Mouse (Mus musculus): ENCODE data around the gene Spata20. TPM values are rescaled to one million over a fixed set of nuclear protein-coding genes. Genes with fewer than 3 reads are reported as not detected.

Gene Spata20
- polyA plus RNA-seq (2015; fragmentation: Nextera tagmentation; extraction: Ambion mirVana) = 0.13 and 0.28 TPM in 2 replicates

DNA sequence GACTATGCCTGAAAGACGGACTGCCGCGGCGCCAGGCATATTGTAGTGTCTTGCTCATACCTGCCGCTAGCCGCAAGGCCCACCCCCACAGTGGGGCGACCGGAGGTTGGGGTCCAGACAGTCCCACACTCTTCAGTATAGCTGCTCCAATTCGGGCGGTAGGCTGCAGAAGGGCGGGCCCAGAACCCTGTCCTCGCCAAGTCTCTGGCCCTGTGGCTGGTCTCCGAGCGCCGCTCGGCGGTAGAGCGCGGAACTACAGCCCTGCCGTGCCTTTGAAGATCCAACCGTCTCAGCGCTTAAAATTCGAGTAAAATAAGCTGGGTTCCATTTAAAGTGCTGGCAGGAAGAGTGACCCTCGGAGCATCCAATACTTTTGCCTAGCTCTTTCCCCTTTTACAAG, at the start of gene Spata20:
Gene Spata20 (minus strand): TSS at position 179 of the 400 bp plus-strand sequence.
- peak within 1 kb of the TSS; percentile 56 for H3K4me2 ChIP-seq
- H3K4me3 ChIP-seq = peak within 1 kb of the TSS; percentile 27
- H3K27ac ChIP-seq = no peak within 1 kb of the TSS
- WGBS = 3% methylated on average over 24 of the region's 24 CpGs
- peaks cover 9% of the 10 kb centered on the region for H3K4me1 ChIP-seq (replicated peaks)
- H3K9me3 ChIP-seq (replicated peaks) = no peaks in the 10 kb centered on the region
- 0 out of 2 replicates have a peak, but pooled peaks cover 5% of the 10 kb centered on the region for H3K36me3 ChIP-seq
- H3K27me3 ChIP-seq = peaks cover 46% of the 10 kb centered on the region
- 0 out of 2 replicates have a peak within 1 kb of the TSS, but pooled peaks have one; percentile 16 for H3K9ac ChIP-seq
- peak; percentile 48; the same call in 1 of the 2 replicates for ATAC-seq (replicated peaks; ENCODE audit: insufficient number of reproducible peaks, insufficient read depth, low FRiP score, low read depth)

DNA sequence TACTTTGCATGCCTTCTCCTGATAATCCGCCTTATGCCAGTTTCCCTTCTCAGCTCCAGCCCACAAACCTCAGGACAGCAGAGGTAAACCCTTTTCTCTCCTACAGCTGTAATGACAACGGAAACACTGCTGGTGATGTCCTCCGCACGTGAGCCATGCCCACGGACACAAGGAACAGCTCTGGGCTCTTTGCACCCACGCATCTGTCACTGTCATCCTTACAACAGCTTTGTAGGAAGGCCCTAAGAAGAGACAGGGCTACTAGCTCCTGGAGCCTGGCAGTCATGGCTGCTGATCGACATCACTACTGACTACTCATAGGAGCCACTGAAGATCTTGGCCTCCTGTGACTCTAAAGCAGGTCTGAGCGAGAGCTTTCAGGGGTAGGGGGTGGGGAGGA, 47.2 kb upstream of the Spata20 start:
- no peaks in the 10 kb centered on the region for H3K4me1 ChIP-seq (replicated peaks)
- no peak overlapping the region for H3K27ac ChIP-seq
- H3K9me3 ChIP-seq (replicated peaks) = no peaks in the 10 kb centered on the region
- no peak overlapping the region for H3K9ac ChIP-seq
- H3K27me3 ChIP-seq = no peaks in the 10 kb centered on the region
- H3K4me2 ChIP-seq = no peak overlapping the region
- no peak for ATAC-seq (replicated peaks; ENCODE audit: insufficient number of reproducible peaks, insufficient read depth, low FRiP score, low read depth)
- 72% methylated on average over 8 of the region's 8 CpGs for WGBS
- H3K4me3 ChIP-seq = no peak overlapping the region
- no peaks in the 10 kb centered on the region for H3K36me3 ChIP-seq

DNA sequence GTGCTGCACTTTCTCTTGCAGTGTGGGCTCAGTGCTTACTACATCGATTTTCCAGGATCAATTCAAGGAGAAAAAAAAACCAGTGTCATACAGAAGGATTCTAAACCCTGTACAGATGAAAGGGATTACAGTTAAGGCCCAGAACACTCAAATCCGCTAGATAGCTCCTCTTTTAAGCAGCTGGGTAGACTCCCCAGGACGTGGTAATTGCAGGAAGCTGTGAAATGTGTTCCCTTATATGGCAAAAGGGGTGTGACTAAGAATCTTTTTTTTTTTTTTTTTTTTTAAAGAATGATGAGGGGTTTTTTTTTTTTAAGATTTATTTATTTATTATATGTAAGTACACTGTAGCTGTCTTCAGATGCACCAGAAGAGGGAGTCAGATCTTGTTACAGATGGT, 42.9 kb upstream of the Spata20 start:
- H3K4me1 ChIP-seq (replicated peaks) = no peaks in the 10 kb centered on the region; the same call in 1 of the 2 replicates
- H3K9me3 ChIP-seq (replicated peaks) = no peaks in the 10 kb centered on the region
- H3K27me3 ChIP-seq = no peaks in the 10 kb centered on the region
- no peak overlapping the region for H3K4me3 ChIP-seq
- WGBS = 58% methylated on average over 3 of the region's 3 CpGs
- no peak overlapping the region for H3K9ac ChIP-seq
- no peak for ATAC-seq (replicated peaks; ENCODE audit: insufficient number of reproducible peaks, insufficient read depth, low FRiP score, low read depth)
- no peaks in the 10 kb centered on the region for H3K36me3 ChIP-seq
- no peak overlapping the region for H3K4me2 ChIP-seq
- H3K27ac ChIP-seq = no peak overlapping the region

DNA sequence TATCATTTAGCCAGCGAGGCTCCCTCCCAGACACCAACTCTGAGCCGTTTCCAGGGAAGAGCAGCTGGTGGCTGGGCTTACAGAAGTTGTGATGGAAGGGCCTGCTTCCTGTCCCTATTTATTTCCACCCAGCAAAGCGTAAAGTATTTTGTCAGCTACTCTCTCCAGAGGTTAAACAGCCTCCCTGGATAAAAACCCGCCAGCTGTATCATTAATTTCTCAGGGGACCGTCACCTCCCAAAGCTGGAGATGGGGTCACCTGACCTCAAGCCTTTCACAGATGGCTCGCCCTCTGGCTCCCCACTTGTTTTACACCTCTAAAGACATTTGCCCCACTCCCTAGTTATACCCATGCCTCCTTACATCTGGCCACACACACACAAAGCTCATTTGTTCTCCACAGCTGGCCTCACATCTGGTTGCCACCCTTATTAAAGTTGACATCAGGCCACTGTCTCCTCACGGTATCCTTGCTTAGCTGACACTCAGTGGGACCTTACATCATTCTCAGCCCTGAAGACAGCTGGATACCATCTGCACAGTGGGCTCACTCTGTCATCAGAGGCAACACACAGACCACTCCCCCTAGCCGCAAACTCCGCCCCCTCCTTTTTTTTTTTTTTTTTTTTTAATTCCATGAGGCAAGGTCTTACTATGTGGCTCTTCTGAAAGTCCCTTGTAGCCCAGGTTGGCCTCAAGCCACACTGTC, 40.3 kb upstream of the Spata20 start:
- ATAC-seq (replicated peaks; ENCODE audit: insufficient number of reproducible peaks, insufficient read depth, low FRiP score, low read depth) = no peak
- no peaks in the 10 kb centered on the region for H3K27me3 ChIP-seq
- H3K27ac ChIP-seq = no peak overlapping the region
- no peak overlapping the region for H3K4me3 ChIP-seq
- H3K4me1 ChIP-seq (replicated peaks) = peaks cover 15% of the 10 kb centered on the region
- no peaks in the 10 kb centered on the region for H3K9me3 ChIP-seq (replicated peaks)
- no peak overlapping the region for H3K9ac ChIP-seq
- no peak overlapping the region for H3K4me2 ChIP-seq
- WGBS = 54% methylated on average over 9 of the region's 9 CpGs
- H3K36me3 ChIP-seq = no peaks in the 10 kb centered on the region

DNA sequence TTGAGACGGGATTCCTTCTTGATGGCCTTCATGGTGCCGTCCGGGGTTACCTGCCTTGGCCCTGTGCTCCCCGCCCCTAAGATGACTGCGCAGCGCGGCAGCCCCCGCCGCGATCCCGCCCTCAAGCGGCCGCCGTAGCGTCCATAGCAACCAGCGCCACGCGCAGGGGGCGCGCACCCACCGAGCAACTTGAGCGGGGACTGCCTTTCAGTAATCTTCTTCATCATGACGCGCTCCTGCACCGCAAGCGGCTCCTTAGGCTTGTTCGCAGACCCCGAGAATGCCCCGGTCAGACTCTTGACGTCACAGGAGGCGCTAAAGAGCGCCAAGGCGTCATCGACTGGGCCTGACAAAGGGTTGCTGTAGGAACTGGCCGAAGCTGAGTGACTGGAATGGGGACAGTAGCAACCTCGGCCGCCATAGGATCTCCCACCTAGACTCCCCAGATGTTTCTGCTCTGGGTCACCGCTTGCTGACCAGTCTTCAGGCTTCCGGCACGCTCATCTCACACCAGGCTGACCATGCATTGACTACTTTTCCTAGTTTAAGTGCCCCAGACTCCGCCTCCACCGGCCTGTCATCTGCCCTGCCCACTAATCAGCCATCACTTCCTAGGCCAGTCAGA, 35.4 kb upstream of the Spata20 start, which contains the start of gene Mycbpap:
Gene Mycbpap (minus strand): TSS at position 524 of the 625 bp plus-strand sequence.
- peak within 1 kb of the TSS; percentile 61 for H3K4me3 ChIP-seq
- no peaks in the 10 kb centered on the region for H3K36me3 ChIP-seq
- peak within 1 kb of the TSS; percentile 58 for H3K9ac ChIP-seq
- H3K9me3 ChIP-seq (replicated peaks) = no peaks in the 10 kb centered on the region
- H3K4me2 ChIP-seq = peak within 1 kb of the TSS; percentile 93
- WGBS = under 1% methylated on average over 42 of the region's 42 CpGs
- no peaks in the 10 kb centered on the region for H3K27me3 ChIP-seq
- peaks cover 24% of the 10 kb centered on the region for H3K4me1 ChIP-seq (replicated peaks)
- peak within 1 kb of the TSS; percentile 50 for H3K27ac ChIP-seq
- ATAC-seq (replicated peaks; ENCODE audit: insufficient number of reproducible peaks, insufficient read depth, low FRiP score, low read depth) = peak; percentile 61; the same call in 1 of the 2 replicates

DNA sequence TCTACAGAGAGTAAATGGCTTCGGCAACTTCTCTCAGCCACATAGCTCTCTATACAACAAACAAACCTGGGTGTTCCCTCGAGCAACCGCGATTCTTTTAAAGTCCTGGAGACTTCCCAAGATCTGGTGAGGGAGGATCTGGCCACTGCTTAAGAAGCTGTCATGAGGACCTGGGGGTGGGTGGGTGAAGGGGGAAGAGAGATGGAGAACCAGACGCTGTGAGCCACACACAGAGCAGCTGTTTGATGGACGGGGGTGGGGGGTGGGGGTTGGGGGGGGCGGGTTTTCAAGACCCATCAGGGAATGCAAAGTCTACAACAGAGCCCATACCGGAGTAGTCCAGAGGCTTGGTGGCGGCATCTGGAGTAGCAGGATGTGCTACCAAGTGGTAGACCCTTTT, 27.5 kb upstream of the Spata20 start:
- Histone ChIP-seq H3K36me3 (no peaks in the 10 kb centered on the region), H3K4me3 (no peak overlapping the region), H3K4me2 (no peak overlapping the region), H3K9me3 (replicated peaks) (no peaks in the 10 kb centered on the region), H3K9ac (no peak overlapping the region), H3K4me1 (replicated peaks) (no peaks in the 10 kb centered on the region), H3K27ac (no peak overlapping the region), H3K27me3 (no peaks in the 10 kb centered on the region)
- no peak for ATAC-seq (replicated peaks; ENCODE audit: insufficient number of reproducible peaks, insufficient read depth, low FRiP score, low read depth)
- WGBS = 44% methylated on average over 9 of the region's 9 CpGs

DNA sequence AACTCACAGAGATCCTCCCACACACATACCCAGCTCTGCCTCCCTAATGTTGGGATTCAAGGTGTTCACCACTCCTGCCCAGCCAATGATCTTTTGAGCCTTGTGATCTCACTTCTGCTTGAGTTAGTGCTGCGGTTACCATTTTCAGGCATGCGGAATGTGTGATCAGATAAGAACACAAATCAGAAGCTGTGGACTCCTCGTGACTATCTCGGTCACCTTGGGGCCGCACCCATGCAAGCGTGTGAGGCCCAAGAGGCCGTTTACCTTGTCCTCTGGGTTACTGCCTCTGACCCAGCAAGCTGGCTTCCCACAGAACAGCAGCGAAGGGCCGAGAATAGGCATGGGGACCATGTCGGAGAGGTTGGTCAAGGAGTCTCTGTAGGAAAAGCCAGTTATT, 23.0 kb upstream of the Spata20 start:
- no peaks in the 10 kb centered on the region for H3K4me1 ChIP-seq (replicated peaks)
- H3K4me3 ChIP-seq = no peak overlapping the region
- H3K9me3 ChIP-seq (replicated peaks) = no peaks in the 10 kb centered on the region
- no peaks in the 10 kb centered on the region for H3K27me3 ChIP-seq
- H3K9ac ChIP-seq = no peak overlapping the region
- no peak overlapping the region for H3K27ac ChIP-seq
- 70% methylated on average over 10 of the region's 10 CpGs for WGBS
- no peaks in the 10 kb centered on the region for H3K36me3 ChIP-seq
- H3K4me2 ChIP-seq = no peak overlapping the region
- no peak for ATAC-seq (replicated peaks; ENCODE audit: insufficient number of reproducible peaks, insufficient read depth, low FRiP score, low read depth)

DNA sequence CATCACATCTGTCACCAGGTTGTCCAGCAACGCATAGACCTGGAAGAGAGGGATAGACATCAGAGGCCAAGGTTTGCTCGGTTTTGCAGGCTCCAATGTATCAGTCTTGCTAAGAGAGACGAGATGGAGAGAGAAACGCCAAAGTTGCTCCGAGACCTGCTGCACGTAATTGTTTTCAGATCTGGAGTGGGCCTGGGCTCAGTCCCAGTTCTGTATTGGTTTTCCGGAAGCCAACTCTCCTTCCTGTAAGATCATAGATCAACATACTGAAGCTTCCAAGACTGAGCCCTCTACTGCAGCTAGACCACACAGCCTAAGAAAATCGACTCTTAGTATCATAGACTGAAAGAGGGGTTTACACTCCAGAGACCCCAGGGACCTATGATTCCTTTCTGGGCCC, 15.5 kb upstream of the Spata20 start:
- H3K36me3 ChIP-seq = peaks cover 4% of the 10 kb centered on the region; the same call in 1 of the 2 replicates
- no peak overlapping the region for H3K4me3 ChIP-seq
- H3K4me1 ChIP-seq (replicated peaks) = peaks cover 38% of the 10 kb centered on the region
- 0 out of 2 replicates have a peak, but pooled peaks cover 2% of the 10 kb centered on the region for H3K27me3 ChIP-seq
- 74% methylated on average over 8 of the region's 8 CpGs for WGBS
- H3K9me3 ChIP-seq (replicated peaks) = no peaks in the 10 kb centered on the region
- no peak overlapping the region for H3K27ac ChIP-seq
- H3K4me2 ChIP-seq = no peak overlapping the region
- H3K9ac ChIP-seq = no peak overlapping the region
- ATAC-seq (replicated peaks; ENCODE audit: insufficient number of reproducible peaks, insufficient read depth, low FRiP score, low read depth) = no peak

DNA sequence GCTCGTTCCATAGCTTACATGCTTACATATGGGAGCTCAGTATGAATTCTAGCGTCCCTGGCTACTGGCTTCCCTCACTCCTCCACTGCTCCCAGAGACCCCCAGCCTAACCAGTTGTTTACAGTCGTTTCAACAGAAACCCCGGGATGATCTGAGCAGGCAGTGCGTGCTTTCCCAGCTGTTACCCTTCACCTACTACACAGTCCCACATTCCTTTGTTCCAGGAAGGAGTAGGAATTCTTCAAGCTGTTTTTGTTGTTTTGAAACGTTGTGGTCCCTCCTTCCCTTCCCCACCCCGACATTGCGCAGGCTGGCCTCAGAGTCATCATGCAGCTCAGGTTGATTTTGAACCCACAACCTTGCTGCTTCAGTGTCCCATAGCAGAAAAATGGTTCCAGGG, 14.4 kb upstream of the Spata20 start:
- H3K9ac ChIP-seq = peak overlapping the region; percentile 70
- WGBS = 25% methylated on average over 8 of the region's 8 CpGs
- H3K4me1 ChIP-seq (replicated peaks) = peaks cover 47% of the 10 kb centered on the region
- H3K4me2 ChIP-seq = peak overlapping the region; percentile 73
- no peak for ATAC-seq (replicated peaks; ENCODE audit: insufficient number of reproducible peaks, insufficient read depth, low FRiP score, low read depth)
- 0 out of 2 replicates have a peak, but pooled peaks cover 2% of the 10 kb centered on the region for H3K27me3 ChIP-seq
- peak overlapping the region; percentile 94 for H3K27ac ChIP-seq
- peak overlapping the region; percentile 61 for H3K4me3 ChIP-seq
- H3K36me3 ChIP-seq = peaks cover 6% of the 10 kb centered on the region; the same call in 1 of the 2 replicates
- H3K9me3 ChIP-seq (replicated peaks) = no peaks in the 10 kb centered on the region

DNA sequence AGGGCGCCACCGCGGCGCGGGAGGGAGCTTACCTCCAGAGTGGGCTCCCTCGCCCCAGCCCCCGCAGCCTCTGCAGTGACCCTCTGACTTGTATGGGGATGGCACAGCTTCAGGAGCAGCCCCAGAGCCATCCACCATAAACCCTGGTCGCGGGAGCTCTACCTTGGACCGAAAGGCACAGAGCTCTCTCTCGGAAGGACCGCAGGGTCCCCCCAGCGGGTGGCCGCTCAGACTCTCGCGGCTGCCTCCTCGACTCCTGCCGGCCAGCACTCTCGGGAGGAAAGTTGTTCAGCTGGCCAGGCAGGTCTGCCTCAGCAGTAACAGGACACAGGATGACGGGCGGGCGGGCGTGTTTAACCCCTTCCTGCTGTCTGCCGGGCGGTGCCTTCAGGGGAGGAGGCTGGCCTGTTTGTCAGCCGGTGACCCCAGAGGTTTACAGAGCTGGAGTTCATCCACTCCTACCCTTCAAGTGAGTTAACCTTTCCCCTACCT, 13.7 kb upstream of the Spata20 start, which contains the start of gene Epn3:
Gene Epn3 (minus strand): TSS at position 314 of the 492 bp plus-strand sequence.
- 0 out of 2 replicates have a peak, but pooled peaks cover 2% of the 10 kb centered on the region for H3K27me3 ChIP-seq
- WGBS = 0% methylated on average over 26 of the region's 26 CpGs
- peak within 1 kb of the TSS; percentile 70 for H3K9ac ChIP-seq
- peaks cover 6% of the 10 kb centered on the region; the same call in 1 of the 2 replicates for H3K36me3 ChIP-seq
- no peaks in the 10 kb centered on the region for H3K9me3 ChIP-seq (replicated peaks)
- peak within 1 kb of the TSS; percentile 73 for H3K4me2 ChIP-seq
- peaks cover 53% of the 10 kb centered on the region for H3K4me1 ChIP-seq (replicated peaks)
- ATAC-seq (replicated peaks; ENCODE audit: insufficient number of reproducible peaks, insufficient read depth, low FRiP score, low read depth) = peak; percentile 48; the same call in 1 of the 2 replicates
- peak within 1 kb of the TSS; percentile 61 for H3K4me3 ChIP-seq
- H3K27ac ChIP-seq = peak within 1 kb of the TSS; percentile 94

DNA sequence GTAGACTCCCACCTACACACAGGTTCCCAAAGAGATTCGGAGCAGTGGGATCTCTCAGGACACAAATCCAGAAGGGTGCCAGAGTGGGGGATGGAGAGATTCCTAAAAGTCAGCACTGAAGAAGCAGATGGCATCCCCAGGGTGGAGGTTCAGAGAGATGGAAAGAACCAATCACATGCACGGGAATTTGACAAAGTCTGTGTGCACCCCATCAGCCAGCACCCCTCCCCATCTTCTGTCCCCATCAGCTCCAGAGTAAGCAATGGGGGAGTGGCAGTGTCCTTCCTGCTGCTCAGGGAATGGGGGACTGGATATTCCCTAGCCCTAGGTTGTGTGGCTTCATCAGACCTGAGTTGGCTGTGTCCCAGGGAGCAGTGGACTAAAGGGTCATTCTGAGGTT, 13.1 kb upstream of the Spata20 start:
- 0 out of 2 replicates have a peak, but pooled peaks cover 2% of the 10 kb centered on the region for H3K27me3 ChIP-seq
- H3K4me2 ChIP-seq = peak overlapping the region; percentile 73
- H3K36me3 ChIP-seq = peaks cover 10% of the 10 kb centered on the region; the same call in 1 of the 2 replicates
- 5% methylated on average over 2 of the region's 2 CpGs for WGBS
- H3K9ac ChIP-seq = peak overlapping the region; percentile 70
- no peaks in the 10 kb centered on the region for H3K9me3 ChIP-seq (replicated peaks)
- 0 out of 2 replicates have a peak, but pooled peaks have one; percentile 19 for ATAC-seq (replicated peaks; ENCODE audit: insufficient number of reproducible peaks, insufficient read depth, low FRiP score, low read depth)
- H3K27ac ChIP-seq = peak overlapping the region; percentile 94
- peaks cover 56% of the 10 kb centered on the region for H3K4me1 ChIP-seq (replicated peaks)
- peak overlapping the region; percentile 61 for H3K4me3 ChIP-seq
